Mouse (Mus musculus) CH12.LX (cell line): ENCODE results near the gene Alkbh3.

ENCODE experiments used
- CTCF ChIP-seq, 2 experiments: IDR thresholded peaks in 1 of 2; conservative IDR thresholded peaks in 1 of 2; 2 replicates each; pipeline ENCODE4 v1.5.1; 2011 to 2012; ENCODE audit warnings: low read depth in 2 of 2, low read length in 2 of 2, improper control_type of control experiment in 1 of 2, inconsistent platforms in 1 of 2, mild to moderate bottlenecking in 1 of 2, moderate library complexity in 1 of 2
- JUN ChIP-seq: IDR thresholded peaks from 2 replicates; pipeline ENCODE4 v1.6.1; 2011; ENCODE audit warnings: low read depth, mild to moderate bottlenecking, low read length, improper control_type of control experiment, moderate library complexity; ENCODE audit not compliant: insufficient read depth
- PAX5 ChIP-seq: IDR thresholded peaks from 2 replicates; pipeline ENCODE4 v1.6.1; 2012; ENCODE audit warnings: low read length, inconsistent platforms, mixed read lengths
- POLR2A ChIP-seq: IDR thresholded peaks from 2 replicates; pipeline ENCODE4 v1.6.1; 2011; ENCODE audit warnings: low read depth, mild to moderate bottlenecking, improper control_type of control experiment, low read length

DNA sequence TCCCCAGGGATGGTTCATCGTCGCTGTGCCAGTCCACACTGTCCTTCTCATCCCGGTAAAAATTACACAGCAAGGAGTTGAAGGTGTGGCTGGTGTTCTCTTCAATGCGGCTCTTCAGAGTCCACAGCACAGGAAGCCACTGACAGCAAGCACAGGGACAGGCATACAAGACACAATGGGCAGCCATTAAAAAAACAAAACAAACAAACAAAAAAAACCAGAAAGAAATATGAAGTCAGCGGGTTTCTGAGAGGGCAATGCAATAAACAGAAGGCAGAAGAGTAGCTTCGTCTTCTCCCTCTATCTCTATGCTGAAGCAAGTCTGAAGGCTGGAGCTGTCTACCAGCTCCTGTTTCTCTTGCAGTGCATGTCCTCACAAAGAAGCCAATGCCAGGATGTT, 14.4 kb downstream of the Alkbh3 start, which contains the start of gene Gm27027:
- TF ChIP-seq PAX5 (no peak), POLR2A (no peak), JUN (no peak), CTCF (conservative IDR thresholded peaks at IDR 0.05 in 1 of 2, IDR thresholded peaks at IDR 0.05 in 1 of 2; ENCODE audit: low read depth in 2 of 2, low read length in 2 of 2) (no peak)
